Mouse (Mus musculus) splenic B cell, adult 2 months (primary cell): Measurements from ENCODE around the gene Ankrd33b.
A peak's percentile ranks its signal among the peaks of the same experiment; 100 is the strongest.

Experiments used
- DNase-seq: peaks from one replicate; pipeline ENCODE4 v3.0.0-alpha.2; 2011; ENCODE audit warnings: low read depth, low spot score
- H3K27me3 ChIP-seq: 2 replicates; pipeline ENCODE4 v1.6.1; 2012; ENCODE audit warnings: mild to moderate bottlenecking, low read length, moderate library complexity, mixed read lengths; ENCODE audit not compliant: control insufficient read depth, poor library complexity, insufficient read depth, severe bottlenecking
- H3K36me3 ChIP-seq: 2 replicates; pipeline ENCODE4 v1.6.1; 2012; ENCODE audit warnings: mild to moderate bottlenecking, low read length, moderate library complexity, mixed read lengths; ENCODE audit not compliant: control insufficient read depth, poor library complexity, insufficient read depth, severe bottlenecking

Gene Ankrd33b

DNA sequence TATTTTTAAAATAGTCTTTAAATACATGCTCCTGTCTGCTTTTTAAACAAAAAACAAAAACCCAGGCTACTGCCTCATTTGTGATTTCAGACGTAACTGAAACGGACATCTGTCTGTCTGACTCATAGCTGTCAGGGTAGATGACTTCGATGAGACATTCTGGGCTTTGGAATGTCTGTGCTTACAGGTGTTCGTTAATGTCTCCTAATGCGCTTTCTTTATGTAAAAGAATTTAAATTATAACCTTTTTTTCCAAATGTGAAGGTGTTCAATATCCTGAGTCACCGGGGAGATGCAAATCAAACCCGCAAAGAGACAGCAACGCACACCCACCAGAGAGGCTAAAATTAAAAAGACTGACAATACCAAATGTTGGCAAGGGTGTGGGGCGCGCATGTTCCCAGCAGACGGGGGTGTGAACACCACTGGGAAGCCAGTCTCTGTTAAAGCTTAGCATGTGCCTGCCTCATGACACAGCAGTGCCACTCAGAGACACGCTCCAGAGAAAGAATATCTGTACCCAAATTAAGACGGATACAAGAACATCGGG, 30.3 kb downstream of the Ankrd33b start:
- H3K27me3 ChIP-seq, result no peaks in the 10 kb centered on the region
- DNase-seq, result peak; percentile 43
- no peaks in the 10 kb centered on the region for H3K36me3 ChIP-seq

DNA sequence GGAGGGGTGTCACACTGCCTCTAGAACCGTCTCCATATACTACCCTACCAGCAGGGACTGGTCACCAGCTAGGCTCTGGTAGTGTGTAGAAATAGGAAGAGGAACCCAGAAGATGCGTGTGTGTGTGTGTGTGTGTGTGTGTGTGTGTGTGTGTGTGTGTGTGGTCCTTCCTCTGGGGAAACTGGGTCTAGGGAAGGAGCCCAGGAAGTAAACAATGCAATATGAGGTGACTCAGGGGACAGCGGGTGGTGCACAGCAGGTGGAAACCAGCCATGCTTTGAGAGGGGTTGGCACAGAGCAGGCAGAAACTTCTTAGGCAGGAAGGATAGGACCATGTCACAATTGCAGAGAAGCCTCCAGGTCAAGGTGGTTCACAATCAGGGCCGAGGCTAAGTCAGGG, 30.8 kb downstream of the Ankrd33b start:
- Histone ChIP-seq H3K27me3 (no peaks in the 10 kb centered on the region), H3K36me3 (no peaks in the 10 kb centered on the region)
- DNase-seq, result peak; percentile 79

DNA sequence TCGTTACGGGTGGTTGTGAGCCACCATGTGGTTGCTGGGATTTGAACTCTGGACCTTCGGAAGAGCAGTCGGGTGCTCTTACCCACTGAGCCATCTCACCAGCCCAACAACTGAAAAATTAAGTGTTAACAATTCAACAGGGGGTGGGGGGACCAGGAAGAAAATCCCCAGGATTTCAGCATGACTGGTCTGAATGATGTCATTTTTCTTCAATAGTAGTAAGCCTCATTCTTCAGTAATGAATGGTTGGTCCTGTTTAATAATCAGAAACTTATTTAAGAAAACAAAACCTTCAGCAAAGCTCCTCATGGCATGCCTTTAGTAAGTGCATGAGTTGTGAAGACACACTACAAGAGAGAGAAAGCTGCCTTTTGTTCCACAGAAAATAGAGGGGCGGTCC, 32.7 kb downstream of the Ankrd33b start:
- Histone ChIP-seq H3K27me3 (no peaks in the 10 kb centered on the region), H3K36me3 (no peaks in the 10 kb centered on the region)
- peak; percentile 72 for DNase-seq

DNA sequence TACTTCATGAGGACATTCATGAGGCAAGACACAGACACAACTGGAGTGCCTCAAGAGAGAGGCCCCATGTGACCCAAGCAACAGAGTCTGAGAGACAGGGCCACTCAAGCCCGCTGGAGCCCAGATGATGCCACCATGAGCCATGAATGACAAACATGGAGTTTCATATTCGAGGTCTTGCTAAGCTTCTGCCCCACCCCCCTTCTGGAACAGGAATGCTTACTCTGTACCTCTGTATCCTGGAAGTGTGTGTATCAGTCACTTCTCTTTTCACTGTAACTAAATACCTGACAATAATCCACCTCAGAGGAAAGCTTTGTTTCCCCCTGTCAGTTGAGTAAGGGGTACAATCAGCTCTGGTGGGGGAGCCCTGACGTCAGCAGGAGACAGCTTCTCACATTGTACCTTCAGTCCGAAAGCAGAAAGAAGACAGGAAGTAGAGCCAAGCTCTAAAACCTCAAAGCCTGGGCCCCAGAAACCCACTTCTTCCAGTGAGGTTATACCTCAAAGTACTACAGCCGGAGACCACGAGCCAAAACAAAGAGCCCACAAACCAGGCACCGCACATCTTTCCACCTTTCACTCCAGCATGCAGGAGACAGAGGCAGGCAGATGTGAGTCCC, 34.9 kb downstream of the Ankrd33b start:
- H3K36me3 ChIP-seq, result no peaks in the 10 kb centered on the region
- no peaks in the 10 kb centered on the region for H3K27me3 ChIP-seq
- DNase-seq, result peak; percentile 63

DNA sequence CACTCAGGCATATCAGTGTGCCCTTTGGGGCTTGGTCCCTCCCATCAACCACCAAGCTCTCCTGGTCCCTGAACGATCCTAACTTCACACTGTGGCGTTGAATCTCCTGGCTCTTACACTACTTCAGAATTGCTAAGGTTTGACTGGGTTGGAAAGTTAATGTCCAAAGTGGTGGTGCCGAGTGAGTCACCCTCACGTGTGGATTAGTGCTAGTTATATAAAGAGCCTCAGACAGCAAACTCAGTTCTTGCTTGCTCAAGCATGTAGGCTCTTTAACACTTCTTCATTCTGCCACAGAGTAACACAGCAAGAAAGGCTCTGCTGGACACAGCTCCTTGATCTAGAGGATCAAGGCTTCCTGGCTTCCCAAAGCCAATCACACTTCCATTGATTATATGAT, 35.8 kb downstream of the Ankrd33b start:
- peak; percentile 75 for DNase-seq
- Histone ChIP-seq H3K27me3 (no peaks in the 10 kb centered on the region), H3K36me3 (no peaks in the 10 kb centered on the region)

DNA sequence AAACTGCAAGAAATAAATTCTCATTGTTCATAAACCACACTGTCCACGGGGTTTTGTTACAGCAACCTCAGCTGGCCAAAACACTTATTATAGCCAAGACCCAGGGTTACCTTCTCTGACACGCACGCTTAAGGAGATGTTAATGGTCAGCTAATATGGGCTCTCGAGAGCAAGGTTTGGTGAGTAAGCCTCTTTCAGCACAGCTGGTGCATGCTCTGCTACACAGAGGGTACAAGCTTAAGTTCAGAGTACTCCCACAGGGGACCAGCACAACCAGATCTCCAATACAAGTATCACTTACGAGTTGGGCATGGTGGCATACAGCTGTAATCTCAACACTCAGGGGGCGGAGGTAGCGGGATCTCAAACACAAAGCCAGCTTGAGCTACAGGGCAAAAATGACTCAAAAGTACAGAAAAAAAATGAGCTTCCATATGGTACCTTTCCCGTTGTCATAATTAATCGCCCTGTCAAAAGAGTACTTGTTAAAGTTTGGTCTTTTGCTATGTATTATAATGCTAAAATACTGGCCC, 39.4 kb downstream of the Ankrd33b start:
- Histone ChIP-seq H3K36me3 (no peaks in the 10 kb centered on the region), H3K27me3 (no peaks in the 10 kb centered on the region)
- DNase-seq, result no peak

DNA sequence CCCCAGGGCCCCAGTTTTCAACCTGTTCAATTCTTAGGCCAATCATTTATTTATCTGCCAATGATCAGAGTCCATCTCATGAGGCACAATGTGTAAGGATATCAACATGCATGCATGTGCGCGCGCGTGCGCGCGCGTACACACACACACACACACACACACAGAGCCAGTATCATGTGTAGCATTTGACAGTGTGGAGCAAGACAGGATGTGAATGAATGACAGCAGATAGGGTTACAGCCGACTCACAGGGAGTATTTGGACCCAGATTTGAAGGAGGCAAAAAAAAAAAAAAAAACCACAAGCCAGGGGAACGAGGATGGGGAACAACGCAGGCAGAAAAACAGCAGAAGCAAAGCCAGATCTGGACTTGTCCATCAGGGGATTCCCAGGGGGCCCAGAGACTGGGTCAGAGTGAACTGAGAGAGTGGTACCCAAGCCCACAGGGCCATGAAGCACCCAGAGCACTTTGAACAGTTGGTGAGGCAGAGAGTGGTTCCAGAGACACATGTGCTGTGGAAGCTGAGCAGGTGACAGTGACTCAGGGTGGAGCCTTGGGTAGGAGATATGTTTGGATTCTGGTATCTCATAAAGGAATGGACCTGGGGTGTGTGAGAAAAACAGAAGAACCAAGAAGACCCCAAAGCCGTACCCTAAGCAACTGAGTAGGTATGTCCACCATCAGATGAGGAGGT, 41.7 kb downstream of the Ankrd33b start:
- no peak for DNase-seq
- Histone ChIP-seq H3K36me3 (no peaks in the 10 kb centered on the region), H3K27me3 (no peaks in the 10 kb centered on the region)

DNA sequence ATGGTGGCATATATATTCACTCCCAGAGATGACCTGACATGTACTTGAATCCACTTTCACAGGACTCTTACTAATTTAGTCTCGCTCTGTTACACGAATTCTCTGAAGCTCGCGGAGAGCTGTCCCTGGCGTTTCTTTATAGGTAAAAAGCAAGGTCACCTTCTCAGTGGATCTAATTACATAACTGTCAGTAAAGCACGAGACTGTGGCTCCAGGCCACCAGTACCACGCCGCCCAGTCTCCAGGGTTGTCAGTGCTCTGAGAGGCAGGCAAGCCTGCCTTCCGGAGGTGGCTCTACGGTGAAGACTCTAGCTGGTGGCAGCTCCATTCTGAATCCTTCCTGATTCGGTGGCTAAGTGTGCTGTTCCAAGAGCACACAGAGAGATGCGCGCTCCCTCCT, 43.0 kb downstream of the Ankrd33b start:
- Histone ChIP-seq H3K36me3 (no peaks in the 10 kb centered on the region), H3K27me3 (no peaks in the 10 kb centered on the region)
- no peak for DNase-seq

DNA sequence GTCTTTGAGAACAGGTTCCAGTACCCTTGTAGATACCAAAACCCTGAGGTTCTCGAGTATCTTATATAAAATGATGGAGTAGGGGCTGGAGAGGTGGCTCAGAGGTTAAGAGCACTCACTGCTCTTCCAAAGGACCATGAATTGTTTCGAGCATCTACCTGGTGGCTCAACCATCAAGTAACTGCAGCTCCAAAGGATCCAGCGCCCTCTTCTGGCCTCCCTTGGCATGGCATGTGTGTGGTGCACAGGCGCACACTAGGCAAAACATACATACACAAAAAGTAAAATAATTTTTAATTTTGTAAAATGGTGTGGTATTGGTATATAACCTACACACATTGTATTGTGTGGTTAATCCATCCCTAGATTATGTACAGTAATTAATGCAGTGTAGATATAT, 43.8 kb downstream of the Ankrd33b start:
- DNase-seq, result peak; percentile 45
- Histone ChIP-seq H3K27me3 (no peaks in the 10 kb centered on the region), H3K36me3 (no peaks in the 10 kb centered on the region)

DNA sequence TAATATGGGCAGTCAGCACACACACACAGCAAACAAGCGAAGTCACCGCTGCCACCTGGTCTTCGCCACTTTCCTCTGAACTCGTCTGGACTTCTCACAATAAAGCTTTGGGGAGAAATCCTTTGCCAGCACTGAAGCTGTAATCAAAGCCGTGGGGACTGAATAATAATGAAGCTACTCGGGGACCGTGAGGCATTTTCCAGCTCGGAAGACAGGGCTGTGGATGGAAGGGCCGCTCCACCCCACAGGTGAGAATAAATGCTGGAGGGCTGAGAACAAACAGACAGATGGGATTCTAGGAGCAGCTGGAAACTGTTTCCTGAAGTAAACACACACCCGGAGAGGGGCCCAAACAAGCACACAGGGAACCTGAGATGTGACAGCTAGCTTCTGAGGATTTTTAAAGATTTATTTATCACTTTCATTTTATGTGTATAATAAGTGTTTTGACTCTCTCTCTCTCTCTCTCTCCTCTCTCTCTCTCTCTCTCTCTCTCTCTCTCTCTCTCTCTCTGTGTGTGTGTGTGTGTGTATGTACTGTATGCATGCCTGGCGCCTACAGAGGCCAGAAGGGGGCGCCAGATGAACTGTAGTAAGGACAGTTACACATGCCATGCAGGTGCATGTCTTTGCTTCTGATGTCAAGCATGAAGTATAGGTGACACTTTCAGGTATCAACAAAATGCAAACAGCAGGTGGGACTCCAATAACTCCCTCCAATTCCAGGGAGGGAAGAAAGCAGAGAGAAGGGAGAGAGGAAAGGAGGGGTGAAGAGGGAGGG, 46.7 kb downstream of the Ankrd33b start:
- H3K36me3 ChIP-seq, result no peaks in the 10 kb centered on the region
- DNase-seq, result peak; percentile 33
- no peaks in the 10 kb centered on the region for H3K27me3 ChIP-seq

DNA sequence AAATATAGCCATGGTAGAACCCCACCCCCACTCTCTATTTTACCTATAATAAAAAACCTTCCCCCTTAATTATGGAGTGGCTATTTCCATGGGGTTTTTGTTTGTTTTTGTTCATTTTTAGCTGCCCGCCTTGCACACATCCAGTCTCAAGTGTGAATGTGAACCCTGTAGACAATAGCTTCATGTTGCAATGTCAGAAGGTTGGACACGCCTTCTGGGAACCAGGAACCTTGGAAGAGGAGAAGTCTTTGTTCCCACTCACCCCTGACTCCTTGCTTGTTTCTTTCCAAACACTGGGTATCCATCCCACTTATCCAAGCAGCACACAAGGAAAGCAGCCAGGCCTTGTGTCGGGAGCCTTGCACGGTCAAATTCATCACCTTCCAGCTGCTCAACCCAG, 48.5 kb downstream of the Ankrd33b start:
- H3K27me3 ChIP-seq, result no peaks in the 10 kb centered on the region
- DNase-seq, result no peak
- H3K36me3 ChIP-seq, result no peaks in the 10 kb centered on the region

DNA sequence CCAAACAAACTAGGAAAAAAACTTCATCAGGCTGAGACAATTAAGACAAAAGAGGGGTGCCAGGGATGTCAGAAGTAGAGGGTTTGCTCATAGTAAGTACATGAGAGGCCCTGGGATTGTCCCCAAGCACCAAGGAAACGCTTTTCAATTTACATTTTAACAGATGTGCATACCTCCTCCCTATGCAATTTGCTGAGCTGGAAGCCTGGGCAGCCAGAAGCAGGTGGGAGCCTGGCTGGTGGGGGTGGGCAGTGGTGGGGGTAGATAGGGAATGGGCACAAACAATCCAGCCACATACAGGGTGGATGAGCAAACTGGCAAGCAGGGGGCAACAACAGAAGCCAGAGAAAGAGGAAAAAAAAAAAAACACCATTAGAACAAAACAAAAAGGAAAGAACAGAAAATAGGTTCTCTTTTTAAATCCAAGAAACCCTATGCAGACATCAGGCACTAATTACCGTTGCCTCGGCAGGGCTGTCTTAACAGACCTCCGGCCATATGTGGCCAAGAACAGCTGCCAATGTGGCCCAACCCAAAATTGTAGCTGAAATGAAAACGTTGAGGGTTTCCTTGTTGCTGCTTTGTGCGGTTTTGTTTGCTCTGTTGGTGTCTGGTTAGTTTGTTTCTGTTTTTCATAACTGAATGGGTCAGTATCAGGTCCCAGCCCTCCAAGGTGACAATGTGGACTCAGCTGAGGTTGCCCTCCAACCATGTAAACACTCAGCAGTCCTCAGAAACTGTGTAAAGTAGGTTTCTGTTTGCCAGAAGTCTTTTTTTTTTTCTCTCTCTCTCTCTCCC, 49.2 kb downstream of the Ankrd33b start:
- Histone ChIP-seq H3K36me3 (no peaks in the 10 kb centered on the region), H3K27me3 (no peaks in the 10 kb centered on the region)
- DNase-seq, result no peak

DNA sequence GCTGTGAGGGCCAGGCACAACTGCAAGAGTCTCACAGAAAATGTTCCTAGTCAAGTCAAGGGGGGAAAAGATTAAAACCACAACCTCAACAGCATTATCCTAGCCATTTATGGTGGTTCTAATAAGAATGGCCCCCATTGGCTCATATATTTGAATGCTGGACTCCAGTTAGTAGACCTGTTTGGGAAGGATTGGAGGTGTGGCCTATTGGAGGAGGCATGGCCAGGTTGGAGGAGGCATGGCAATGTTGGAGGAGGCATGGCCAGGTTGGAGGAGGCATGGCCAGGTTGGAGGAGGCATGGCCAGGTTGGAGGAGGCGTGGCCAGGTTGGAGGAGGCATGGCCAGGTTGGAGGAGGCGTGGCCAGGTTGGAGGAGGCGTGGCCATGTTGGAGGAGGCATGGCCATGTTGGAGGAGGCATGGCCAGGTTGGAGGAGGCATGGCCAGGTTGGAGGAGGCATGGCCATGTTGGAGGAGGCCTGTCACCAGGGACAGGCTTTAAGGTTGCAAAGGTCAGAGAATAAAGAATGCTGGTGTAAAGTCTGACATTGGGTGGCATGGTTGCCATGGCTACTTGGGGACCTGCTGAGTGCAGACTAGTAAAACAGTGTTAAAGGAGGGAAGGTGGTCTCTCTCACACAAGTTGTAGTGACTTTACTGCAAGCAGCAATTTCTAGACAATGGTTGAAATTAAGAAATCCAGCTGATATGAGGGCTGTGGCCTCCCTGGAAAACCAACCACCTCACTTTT, 50.3 kb downstream of the Ankrd33b start:
- no peak for DNase-seq

More for the DNA sequence above, 50.3 kb downstream of the Ankrd33b start:
- Histone ChIP-seq H3K36me3 (no peaks in the 10 kb centered on the region), H3K27me3 (no peaks in the 10 kb centered on the region)
